Mouse (Mus musculus): Measurements from ENCODE around the gene Exo5. TPM values are rescaled to one million over a fixed set of nuclear protein-coding genes. Genes with fewer than 3 reads are reported as not detected.

Gene Exo5
- total RNA-seq, 2 experiments from 2014 or later, result 13.4 to 13.8 TPM

GRCm38 (mm10) chr4:120878728-120879127, 46.1 kb downstream of the Exo5 start:
- no peak for ATAC-seq (ENCODE audit: poor library complexity, severe bottlenecking)

- ATAC-seq (ENCODE audit: poor library complexity, severe bottlenecking), result no peak
Observed at GRCm38 (mm10) chr4:120875961-120876360, 48.9 kb downstream of the Exo5 start.

Other genes starting within 250 kb of the Exo5 start
- not detected in 2 replicates for gene Kcnq4, start 176.4 kb downstream of the Exo5 start, total RNA-seq (2015)
- gene Kcnq4, start 176.4 kb downstream of the Exo5 start, total RNA-seq (2017), result not detected in 2 replicates
- 64.3 and 66.1 TPM in 2 replicates for gene Nfyc, start 93.4 kb downstream of the Exo5 start, total RNA-seq (2015)
- 55.0 and 67.3 TPM in 2 replicates for gene Nfyc, start 93.4 kb downstream of the Exo5 start, total RNA-seq (2017)
- 0.05 and 0.29 TPM in 2 replicates for gene Rims3, start 70.2 kb downstream of the Exo5 start, total RNA-seq (2015)
- gene Rims3, start 70.2 kb downstream of the Exo5 start, total RNA-seq (2017), result 0.04 and 0.15 TPM in 2 replicates
- 1.0 and 2.3 TPM in 2 replicates for gene Zfp69, start 26.7 kb upstream of the Exo5 start, total RNA-seq (2015)
- gene Zfp69, start 26.7 kb upstream of the Exo5 start, total RNA-seq (2017), result 0.85 and 0.92 TPM in 2 replicates
- 95.9 and 115 TPM in 2 replicates for gene Smap2, start 92.2 kb upstream of the Exo5 start, total RNA-seq (2015)
- gene Smap2, start 92.2 kb upstream of the Exo5 start, total RNA-seq (2017), result 37.2 and 62.2 TPM in 2 replicates
- gene Col9a2, start 114.4 kb upstream of the Exo5 start, total RNA-seq (2015), result not detected in 2 replicates
- not detected in 2 replicates for gene Col9a2, start 114.4 kb upstream of the Exo5 start, total RNA-seq (2017)
- 61.3 and 63.0 TPM in 2 replicates for gene Zmpste24, start 173.2 kb upstream of the Exo5 start, total RNA-seq (2015)
- 62.0 and 80.7 TPM in 2 replicates for gene Zmpste24, start 173.2 kb upstream of the Exo5 start, total RNA-seq (2017)
- gene Tmco2, start 184.2 kb upstream of the Exo5 start, total RNA-seq (2015), result not detected in 2 replicates
- not detected in 2 replicates for gene Tmco2, start 184.2 kb upstream of the Exo5 start, total RNA-seq (2017)